Mouse (Mus musculus): ENCODE measurements at regions not wholly inside any gene's neighbourhood (a gene's known extent, or its start where the extent isn't known, plus 50 kb on each side); places are given as distances from the start of the nearest gene placed in this dataset.

DNA sequence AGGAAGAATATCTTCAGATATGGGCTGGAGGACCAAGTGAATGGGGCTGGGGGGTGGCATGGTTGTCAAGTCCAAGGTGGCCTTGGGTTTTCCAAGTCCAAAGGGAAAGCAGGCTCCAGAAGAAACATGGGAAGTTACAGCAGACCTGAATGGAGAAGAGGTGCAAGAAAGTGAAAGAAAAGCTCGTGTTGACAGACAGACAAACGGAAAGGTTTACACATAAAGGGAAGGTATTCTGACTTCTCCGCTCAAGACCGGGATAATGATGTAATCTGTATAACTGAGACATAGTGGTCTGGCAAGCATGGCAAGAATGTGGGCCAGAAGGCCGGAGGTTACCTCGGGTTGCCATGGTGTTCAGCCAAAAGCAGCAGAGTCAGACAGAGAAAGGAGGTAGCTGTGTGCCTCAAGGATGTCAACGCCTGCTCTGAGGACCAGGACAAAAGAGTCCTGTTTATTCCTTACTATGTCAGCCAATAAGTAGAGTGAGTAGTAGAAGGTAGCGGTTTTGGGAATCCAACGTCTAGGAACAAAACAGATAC is 50.8 kb upstream of the Elk3 start:
- DNase-seq = no peak
- intact Hi-C loops (cut with DNase I) = loop anchor here (2.0 kb wide), 1 partner anchor 19 kb away; no protein-coding TSS in a partner anchor

DNA sequence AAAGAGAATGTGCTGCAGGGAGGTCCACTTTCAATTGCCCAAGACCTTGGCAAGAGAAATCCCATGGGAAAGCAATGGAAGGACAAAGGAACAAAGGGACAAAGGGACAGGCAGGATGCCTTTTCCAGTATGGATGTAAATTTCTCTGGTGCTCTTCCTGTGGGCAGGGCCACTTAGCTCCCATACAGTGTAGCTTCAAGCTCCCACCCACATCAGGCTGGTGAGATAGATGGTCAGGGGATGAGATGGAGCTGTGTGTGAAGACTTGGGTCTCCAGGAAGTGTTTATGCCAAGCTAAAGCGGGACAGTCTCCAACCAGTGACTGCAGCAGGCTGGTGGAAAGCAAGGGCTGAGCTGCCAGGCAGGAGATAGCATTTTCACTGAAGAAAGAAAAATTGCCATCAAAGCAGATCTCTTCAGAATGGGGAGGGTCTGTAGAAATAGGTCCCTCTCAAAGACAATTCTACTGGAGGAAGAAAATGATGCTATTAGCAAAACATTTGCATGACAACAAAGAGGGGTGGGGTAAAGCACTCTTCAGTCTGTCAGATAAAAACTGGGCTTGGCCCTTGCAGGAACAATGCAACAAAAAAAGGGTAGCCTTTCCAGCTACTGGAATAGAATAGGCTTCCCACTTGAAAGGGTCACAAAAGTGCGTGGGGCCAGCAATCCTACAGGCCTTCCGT is 53.3 kb upstream of the Elk3 start:
- DNase-seq = no peak
- intact Hi-C loops (cut with DNase I) = no loop called here

DNA sequence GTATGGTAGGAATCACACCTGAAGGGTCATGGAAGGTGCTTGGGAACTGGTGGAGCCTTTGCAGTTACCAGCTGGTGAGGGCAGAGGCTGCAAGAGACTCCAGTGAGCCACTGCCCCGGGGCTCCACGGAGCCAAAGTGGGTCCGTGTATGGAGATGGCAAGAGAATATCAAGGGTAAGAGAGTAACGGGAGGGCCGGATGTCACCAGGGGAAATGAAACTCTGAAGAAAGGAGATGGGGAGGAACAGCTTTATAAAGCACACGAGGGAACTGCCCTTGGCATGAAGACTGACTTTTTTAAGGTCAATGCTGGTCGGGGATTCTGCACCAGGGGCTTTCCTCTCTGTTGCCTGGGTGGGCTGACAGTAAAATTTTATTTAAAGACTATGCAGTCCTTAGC is 53.9 kb upstream of the Elk3 start:
- intact Hi-C loops (cut with DNase I) = no loop called here
- DNase-seq = no peak

DNA sequence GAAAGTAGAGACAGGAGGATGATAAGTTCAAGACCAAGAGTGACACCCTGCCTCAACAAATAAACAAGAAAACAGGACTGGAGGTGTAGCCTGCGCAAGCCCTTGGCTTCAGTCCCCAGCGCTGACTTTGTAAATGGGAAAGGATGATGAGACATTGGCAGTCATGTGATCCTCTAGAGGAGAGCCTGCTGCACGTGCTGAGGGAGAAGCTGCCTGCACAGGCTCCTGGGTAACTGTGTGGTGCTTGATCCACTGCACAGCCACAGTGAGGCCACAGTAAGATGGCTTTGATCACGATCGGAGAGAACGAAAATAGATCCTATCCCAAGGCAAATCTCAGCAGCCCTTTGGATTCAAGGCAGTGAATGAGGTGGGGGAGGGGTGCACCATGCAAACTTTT is 54.4 kb upstream of the Elk3 start:
- DNase-seq = no peak
- intact Hi-C loops (cut with DNase I) = no loop called here

DNA sequence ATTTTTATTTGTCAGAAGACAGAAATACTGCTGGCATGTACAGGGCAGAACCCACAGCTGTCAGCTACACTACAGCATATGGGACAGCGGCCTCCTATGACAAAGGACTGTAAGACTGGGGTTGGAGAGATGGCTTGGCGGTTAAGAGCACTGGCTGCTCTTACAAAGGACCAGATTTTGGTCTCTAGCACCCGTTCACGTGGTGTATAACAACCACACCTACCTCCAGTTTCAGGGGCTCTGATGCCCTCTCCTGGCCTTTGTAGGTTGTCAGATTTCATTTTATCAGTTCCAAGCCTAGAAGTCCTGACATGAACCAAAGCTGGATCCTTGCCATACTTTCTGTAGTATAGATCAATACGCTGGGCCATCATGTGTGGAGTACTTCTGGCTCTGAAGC is 54.9 kb upstream of the Elk3 start:
- intact Hi-C loops (cut with DNase I) = no loop called here
- no peak for DNase-seq

DNA sequence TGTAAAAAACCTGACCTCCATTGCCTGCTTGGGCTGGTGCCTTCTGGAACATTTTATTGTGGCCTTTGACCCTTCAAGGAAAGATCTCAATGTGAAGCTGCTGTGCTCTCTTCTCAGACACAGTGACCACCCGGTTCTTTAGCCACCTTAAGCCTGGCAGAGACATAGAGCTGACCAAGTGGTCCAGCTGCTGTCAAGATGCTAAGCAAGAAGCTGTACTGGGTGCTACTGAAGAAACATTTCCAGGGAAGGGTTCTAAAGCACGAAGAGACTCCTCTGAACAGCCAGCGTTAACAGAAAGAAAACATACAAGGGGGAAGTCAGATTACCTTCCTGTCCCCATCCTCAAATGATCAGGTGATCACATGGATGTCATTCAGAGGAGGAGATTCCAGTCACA is 58.8 kb upstream of the Elk3 start:
- intact Hi-C loops (cut with DNase I) = loop anchor here (5.0 kb wide), 1 partner anchor 77 kb away; no protein-coding TSS in a partner anchor
- no peak for DNase-seq

DNA sequence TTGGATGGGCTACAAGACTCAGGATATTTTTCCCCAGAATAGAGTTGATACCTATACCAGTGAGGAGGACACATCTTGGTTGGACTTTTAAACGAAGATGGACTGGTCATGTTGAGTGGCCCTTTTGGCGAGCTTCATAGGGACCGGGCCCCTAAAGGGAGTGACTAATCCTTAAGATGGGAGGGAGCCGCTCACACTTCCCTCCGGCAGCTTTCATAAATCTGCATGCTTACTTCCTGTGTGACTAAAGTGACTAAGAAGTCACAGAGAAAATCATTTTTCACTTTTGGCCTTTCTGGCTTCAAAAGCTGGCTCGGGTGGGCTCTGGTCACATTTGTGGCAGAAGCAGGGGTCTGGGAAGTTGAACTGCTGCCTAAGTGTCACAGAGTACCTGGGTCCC is 59.4 kb upstream of the Elk3 start:
- intact Hi-C loops (cut with DNase I) = loop anchor here (5.0 kb wide), 1 partner anchor 78 kb away; no protein-coding TSS in a partner anchor
- DNase-seq = no peak

DNA sequence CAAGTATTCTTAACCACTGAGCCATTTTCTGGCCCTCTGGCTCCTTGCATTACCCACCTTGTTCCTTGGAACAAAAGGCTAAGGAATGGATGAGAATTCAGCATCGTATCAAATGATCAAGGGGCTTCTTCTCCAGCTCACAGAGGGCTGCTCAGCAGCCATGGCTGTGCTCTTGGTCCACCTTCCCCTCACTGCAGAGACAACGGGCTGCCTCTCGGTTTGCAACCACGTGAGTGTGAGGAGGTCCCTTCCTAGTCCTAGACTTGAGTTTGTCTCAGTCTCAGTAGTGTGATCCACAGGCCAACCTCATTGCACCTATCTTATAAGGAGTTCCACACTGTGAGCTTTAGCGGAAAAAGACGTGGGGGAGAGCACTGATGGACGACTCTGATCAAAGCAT is 61.3 kb upstream of the Elk3 start:
- intact Hi-C loops (cut with DNase I) = loop anchor here (5.0 kb wide), 1 partner anchor 80 kb away; no protein-coding TSS in a partner anchor
- no peak for DNase-seq

DNA sequence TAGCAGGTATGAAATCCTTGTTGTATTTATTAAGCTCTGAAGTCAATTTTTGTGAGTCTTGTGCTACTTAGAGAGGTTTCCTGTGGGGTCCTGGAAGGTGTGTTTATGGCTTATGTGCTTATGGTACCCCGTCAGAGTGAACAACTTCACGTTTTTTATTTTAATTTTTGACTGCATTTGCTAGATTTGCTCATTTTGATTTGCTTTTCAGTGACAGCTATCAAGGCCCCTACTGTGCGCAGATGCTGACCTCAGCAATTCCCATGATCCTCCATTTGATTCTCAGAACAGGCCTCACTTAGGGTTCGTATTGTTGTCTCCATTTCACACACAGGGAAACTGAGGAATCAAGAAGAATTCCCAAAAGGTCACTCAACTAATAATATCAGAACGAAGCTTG is 62.3 kb upstream of the Elk3 start:
- intact Hi-C loops (cut with DNase I) = loop anchor here (5.0 kb wide), 1 partner anchor 81 kb away; no protein-coding TSS in a partner anchor
- DNase-seq = no peak

DNA sequence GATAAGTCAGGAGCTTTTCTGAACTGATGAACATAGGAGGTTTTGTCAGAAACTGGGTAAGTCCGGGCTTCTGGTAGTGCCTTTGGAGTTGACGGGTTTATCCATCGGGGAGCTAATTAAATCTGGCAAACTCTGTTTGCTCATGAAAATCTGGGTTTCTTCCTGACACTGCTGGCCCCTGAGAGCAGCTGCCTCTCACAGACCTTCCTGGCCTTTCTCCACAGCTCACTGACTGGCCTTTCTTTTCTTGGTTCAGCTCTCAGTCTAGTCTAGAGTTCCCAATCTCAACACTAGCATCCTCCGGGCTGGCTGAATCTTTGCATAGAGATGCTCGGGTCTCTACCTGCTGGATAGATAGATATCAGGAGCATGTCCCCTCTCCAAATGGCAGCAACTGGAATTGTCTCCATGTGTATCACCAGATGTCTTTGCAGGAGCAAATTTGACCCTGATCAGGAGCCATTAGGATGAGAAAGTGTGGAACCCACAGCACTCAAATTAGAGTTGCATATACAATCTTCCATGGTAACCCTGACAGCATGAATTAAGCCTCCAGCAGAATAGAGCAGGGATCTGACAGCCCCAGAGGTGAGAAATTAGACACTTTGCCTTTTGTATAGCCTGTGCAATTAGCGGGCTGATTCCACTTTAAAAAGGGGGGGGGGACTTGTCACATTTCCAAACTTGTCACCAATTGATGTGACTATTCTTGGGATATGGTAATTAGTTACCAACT is 63.2 kb upstream of the Elk3 start:
- intact Hi-C loops (cut with DNase I) = loop anchor here (5.0 kb wide), 1 partner anchor 82 kb away; no protein-coding TSS in a partner anchor
- no peak for DNase-seq

DNA sequence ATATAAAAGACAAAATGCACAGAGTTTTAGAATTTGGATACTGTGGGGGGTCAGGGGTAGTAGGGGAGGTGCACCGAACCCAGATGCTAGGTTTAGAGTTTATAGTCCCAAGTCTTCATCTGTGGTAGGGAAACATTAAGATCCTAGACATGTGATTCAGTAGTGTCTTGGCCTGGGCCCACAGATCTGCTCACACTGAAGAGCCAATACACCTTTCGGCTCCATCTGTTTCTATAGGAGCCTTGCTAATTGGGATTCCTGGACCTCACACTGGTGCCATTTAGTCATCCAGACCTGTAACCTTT is 63.7 kb upstream of the Elk3 start:
- intact Hi-C loops (cut with DNase I) = loop anchor here (5.0 kb wide), 1 partner anchor 82 kb away; no protein-coding TSS in a partner anchor
- no peak for DNase-seq

DNA sequence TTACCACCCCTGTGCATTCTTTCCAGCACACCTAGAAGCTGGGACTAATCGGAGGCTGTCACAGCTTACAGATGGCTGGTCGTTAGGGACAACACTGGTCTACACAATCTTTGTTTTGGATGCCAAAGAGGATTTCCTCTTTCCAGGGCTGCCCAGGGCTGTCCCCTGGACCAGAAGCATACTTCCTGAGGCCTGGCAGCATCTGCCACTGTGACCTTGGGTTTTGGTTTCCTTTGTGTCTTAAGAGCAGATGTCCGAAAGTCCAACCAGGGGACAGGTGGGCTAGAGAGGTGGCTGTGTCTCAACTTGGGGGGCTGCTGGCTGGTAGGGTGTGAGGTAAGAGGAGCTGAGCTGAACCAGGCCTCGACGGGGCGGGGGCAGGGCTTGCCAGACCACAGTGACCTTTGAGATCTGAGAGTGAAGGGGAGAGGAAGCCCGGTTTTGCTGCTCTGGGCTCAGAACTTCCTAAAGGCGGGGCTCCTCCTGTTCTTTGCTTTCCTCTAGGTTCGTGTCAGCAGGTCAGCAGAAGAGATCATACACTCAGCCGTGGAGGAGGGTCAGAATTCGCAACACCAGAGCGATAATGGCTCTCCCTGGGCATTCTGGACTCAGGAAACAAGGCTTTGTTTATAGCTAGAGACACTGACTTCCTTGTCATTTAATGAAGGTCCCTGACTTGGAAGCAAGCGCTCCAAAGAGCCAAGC is 64.2 kb upstream of the Elk3 start:
- intact Hi-C loops (cut with DNase I) = no loop called here
- DNase-seq = peak; percentile 46 to 50

DNA sequence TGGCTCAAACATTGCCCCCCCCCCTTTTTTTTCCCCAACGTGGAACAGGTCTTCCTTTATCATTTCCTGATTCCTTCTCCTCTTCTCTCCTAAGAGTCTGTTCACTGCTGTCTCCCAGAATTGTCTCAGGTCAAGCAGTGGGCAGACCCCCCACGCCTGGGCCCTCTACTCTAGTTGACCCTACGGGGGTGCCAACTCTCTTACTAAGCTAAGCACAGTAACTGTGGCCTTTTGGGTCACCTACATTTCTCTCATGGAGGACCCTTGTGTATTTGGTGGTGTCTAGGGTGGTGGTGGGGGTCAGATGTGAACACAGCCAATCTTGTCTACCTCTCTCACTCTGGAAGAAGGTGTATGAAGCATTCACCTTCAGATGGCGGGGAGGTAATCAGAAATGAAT is 64.8 kb upstream of the Elk3 start:
- intact Hi-C loops (cut with DNase I) = loop anchor here (1.0 kb wide), 1 partner anchor 39 kb away; no protein-coding TSS in a partner anchor
- no peak for DNase-seq

DNA sequence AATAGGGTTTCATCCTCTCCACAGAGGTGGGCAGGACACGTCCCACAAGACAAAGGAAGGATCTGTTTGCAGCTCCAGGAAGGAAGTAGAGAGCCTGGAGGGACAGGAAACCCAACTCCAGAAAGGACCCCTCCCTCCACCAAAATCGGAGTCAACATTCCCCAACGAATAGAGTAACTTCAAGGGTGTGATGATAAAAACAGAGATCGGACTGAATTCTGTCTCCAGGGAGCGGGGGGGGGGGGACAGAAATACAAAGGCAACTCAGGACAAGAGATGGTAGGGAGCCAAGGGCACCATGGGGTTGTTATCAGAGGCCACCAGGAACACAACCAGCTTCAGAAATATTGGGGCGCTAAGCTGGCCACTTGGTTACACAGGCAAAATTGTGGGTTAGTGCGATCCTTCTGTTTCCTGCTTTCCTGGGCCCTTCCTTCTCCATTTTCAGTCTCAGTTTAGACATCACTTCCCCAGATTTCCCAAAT is 65.6 kb upstream of the Elk3 start:
- DNase-seq = no peak

DNA sequence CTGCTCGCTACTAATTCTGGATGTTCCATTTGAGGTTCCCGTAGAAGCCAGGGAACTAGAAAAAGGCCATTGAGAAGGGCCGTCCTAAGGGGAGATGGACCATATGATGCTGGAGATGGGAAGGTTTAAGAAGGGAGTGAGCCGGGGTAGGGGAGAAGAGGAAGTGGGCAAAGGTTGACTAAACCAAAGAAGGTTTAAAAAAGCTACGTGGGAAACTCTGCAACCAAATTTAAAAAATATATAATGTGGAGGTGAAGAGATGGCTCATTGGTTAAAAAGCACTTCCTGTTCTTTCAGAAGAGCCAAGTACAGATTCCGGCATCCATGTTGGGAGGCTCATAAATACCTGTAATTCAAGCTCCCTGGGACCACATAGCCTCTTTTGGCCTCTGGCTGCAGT is 63.9 kb upstream of the Lta4h start:
- intact Hi-C loops (cut with DNase I) = no loop called here
- no peak for DNase-seq

More for the DNA sequence above, 65.6 kb upstream of the Elk3 start:
- intact Hi-C loops (cut with DNase I) = loop anchor here (1.0 kb wide), 1 partner anchor 40 kb away; no protein-coding TSS in a partner anchor

DNA sequence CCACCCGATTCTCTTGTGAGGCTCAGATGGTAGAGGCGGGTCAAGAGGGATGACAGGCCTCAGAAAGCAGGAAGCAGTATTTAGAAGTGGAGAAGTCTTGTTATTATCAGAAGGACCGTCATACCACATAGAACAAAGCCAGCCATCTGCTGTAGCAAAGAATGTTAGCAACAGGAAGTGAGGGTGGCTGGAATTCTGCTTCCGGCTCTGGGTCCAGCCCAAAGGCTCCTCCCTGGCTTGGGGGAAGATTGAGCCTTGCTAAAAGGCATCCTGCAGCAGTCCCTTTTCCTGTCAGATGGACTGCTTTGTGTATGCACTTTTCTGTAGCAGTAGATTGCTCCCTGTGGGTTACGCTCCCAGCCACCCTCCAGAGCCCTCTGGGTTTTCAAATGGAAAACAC is 61.9 kb upstream of the Lta4h start:
- peak; percentile 35 to 51 for DNase-seq
- intact Hi-C loops (cut with DNase I) = no loop called here

DNA sequence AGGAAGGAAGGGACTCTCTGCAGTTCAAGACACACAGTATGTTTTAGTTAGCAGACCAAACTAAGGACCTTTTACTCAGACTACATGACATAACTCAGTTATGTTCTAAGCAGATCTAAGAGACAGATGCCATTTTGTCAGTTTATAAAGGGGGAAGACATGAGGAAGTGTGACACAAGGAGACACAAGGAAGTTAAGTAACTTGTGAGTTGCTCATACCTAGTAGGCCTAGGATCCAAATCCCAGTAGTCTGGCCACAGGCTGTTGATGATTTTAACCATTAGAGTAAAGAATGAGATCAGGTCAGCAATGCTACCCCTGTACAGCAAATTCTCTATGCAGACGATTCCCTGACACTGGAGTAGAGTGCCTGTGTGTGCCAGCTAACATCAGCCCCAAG is 59.3 kb upstream of the Lta4h start:
- intact Hi-C loops (cut with DNase I) = no loop called here
- DNase-seq = no peak

DNA sequence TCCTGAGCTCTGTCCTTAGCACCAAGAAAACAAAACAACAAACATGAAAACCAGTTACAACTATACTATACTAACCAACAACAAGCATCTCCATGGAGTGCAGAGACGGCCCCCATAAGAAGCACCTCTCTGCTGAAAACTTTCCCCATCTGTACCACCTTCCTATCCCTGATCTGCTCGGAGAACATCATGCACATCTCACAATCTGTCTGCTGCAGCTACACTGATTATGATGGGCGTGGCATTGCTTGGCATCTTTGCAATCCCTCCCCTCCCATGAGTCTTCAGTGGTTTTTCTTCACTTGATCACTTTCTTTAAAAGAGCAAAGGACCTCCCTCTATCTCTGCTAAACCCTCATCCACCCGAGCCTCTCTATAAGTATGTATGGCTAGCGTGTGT is 55.5 kb upstream of the Lta4h start:
- no peak for DNase-seq
- intact Hi-C loops (cut with DNase I) = no loop called here

DNA sequence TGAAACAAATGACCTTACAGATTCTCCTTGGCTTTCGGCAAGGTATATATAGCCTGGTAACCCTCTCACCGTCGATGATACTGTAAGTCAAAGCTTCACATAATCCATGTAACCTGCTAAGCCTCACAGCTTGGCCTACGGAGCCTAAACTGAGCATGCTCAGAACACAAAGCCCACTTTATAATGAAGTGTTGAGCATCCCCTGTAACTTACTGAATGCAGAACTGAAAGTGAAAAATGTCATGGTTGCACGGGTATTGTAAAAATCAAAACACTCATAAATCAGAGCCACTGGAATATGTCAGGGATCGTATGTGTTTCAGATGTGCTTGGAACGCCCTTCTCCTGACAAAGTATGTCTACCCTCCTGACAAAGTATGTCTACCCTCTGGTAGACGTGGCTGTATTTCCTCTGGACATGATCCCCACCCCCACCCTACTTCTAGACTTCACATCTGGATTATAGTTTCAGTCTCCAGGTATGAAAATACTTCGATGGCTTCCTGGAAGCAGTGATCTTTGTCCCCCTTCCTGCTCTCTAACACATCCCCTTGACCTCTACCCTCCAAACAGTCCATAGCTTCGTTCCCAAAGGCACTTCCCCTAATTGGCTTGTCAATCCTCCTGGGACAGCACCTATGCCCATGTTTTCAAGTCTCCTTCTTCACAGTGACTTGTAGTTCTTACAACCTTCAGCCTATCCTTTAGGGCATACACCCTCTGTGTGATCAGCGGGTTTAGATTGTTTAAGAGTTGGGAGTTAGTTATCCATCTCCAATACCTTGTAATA is 54.5 kb upstream of the Lta4h start:
- intact Hi-C loops (cut with DNase I) = no loop called here
- DNase-seq = no peak
